ENCODE assay signal across 25 mouse cellular contexts in the genomic region with DNA sequence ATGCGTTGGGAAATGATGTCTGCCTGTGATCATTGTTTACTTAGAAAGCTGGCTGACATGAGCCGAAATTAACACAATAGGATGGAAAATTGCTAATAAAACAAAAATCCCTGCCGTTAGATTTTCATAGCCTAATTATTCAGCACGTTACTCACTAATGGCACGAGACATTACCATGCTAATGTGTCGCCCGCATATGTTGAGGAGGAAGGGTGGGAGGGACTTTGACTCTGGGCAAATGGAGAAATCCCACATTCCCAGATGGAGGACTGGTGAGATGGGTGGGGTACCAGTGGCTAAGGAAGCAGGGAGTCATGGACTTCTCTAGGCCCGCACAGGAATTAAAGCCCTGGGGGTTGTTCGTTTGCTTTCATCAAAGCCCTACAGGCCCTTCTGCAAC.
DNase-seq lines count a peak whose midpoint lies in the region; ATAC-seq lines count a peak whose summit lies in the region.
"Had no signal": no experiment of that assay in that cellular context is flagged by ENCODE, and none has a peak within 500 bp of the region (broad histone marks: within the 10 kb centered on the region; RNA-seq: fewer than 3 reads in every experiment).

No protein-coding gene starts in this region.

- H3K4me3 ChIP-seq in forebrain, embryonic 14.5 days (ENCODE audit: low read depth, low read length): no peak overlapping the region
- no peak overlapping the region for H3K4me3 ChIP-seq in forebrain, embryonic 12.5 days (replicated peaks)
- no peak overlapping the region for H3K4me3 ChIP-seq in midbrain, embryonic 14.5 days (replicated peaks; ENCODE audit: low read depth, low read length)
- no peak overlapping the region for H3K4me3 ChIP-seq in midbrain, embryonic 16.5 days (ENCODE audit: low read depth, low read length)
- no peak overlapping the region for H3K4me3 ChIP-seq in hindbrain, embryonic 14.5 days (replicated peaks; ENCODE audit: low read length)
- H3K4me3 ChIP-seq: embryonic facial prominence, embryonic 15.5 days; heart, embryonic 10.5 days; limb, embryonic 10.5 days; liver, embryonic 15.5 days; lung, embryonic 15.5 days; megakaryocyte, embryonic 14.5 days; midbrain, embryonic 15.5 days; myocyte; stomach, embryonic 15.5 days had no signal

- DNase-seq in forebrain, embryonic 14.5 days (ENCODE audit: low spot score): peak; percentile 49
- peak; percentile 21 for DNase-seq in midbrain, embryonic 14.5 days
- no peak for DNase-seq in hindbrain, embryonic 14.5 days (ENCODE audit: low spot score)
- DNase-seq in adrenal gland, postnatal 10 days: no peak
- DNase-seq: adrenal gland, postnatal 25 days; cerebellum, adult 11 months; gastrocnemius, postnatal 10 days; kidney, postnatal 25 days; liver; lung, postnatal 36 days; right cerebral cortex, postnatal 4 days; thymus, postnatal 36 days had no signal

- H3K9ac ChIP-seq in forebrain, embryonic 14.5 days (ENCODE audit: low read length): no peak overlapping the region
- H3K9ac ChIP-seq in forebrain, embryonic 12.5 days: no peak overlapping the region
- no peak overlapping the region for H3K9ac ChIP-seq in midbrain, embryonic 14.5 days (replicated peaks; ENCODE audit: low read length)
- H3K9ac ChIP-seq in midbrain, embryonic 16.5 days (ENCODE audit: low read depth, low read length): no peak overlapping the region
- no peak overlapping the region for H3K9ac ChIP-seq in hindbrain, embryonic 14.5 days
- H3K9ac ChIP-seq: embryonic facial prominence, embryonic 15.5 days; liver, embryonic 15.5 days; lung, embryonic 15.5 days; midbrain, embryonic 15.5 days; stomach, embryonic 15.5 days had no signal

- H3K9me3 ChIP-seq in forebrain, embryonic 14.5 days (replicated peaks; ENCODE audit: control insufficient read depth, low read length): no peaks in the 10 kb centered on the region
- no peaks in the 10 kb centered on the region for H3K9me3 ChIP-seq in forebrain, embryonic 12.5 days
- H3K9me3 ChIP-seq in midbrain, embryonic 14.5 days (ENCODE audit: control insufficient read depth, low read length): no peaks in the 10 kb centered on the region
- no peaks in the 10 kb centered on the region for H3K9me3 ChIP-seq in midbrain, embryonic 16.5 days (replicated peaks; ENCODE audit: control insufficient read depth, low read length, poor library complexity, severe bottlenecking)
- no peaks in the 10 kb centered on the region for H3K9me3 ChIP-seq in hindbrain, embryonic 14.5 days (ENCODE audit: control insufficient read depth, low read length)
- H3K9me3 ChIP-seq: embryonic facial prominence, embryonic 15.5 days; heart, embryonic 10.5 days; limb, embryonic 10.5 days; liver, embryonic 15.5 days; lung, embryonic 15.5 days; megakaryocyte, embryonic 14.5 days; midbrain, embryonic 15.5 days; stomach, embryonic 15.5 days had no signal

- H3K4me1 ChIP-seq in forebrain, embryonic 14.5 days (ENCODE audit: control insufficient read depth, insufficient read depth, low read length): peaks cover 16% of the 10 kb centered on the region
- peaks cover 19% of the 10 kb centered on the region for H3K4me1 ChIP-seq in forebrain, embryonic 12.5 days
- 0 out of 2 replicates have a peak, but pooled peaks cover 4% of the 10 kb centered on the region for H3K4me1 ChIP-seq in midbrain, embryonic 14.5 days (ENCODE audit: control insufficient read depth, insufficient read depth, low read length)
- H3K4me1 ChIP-seq in midbrain, embryonic 16.5 days (ENCODE audit: control insufficient read depth, insufficient read depth, low read length): peaks cover 5% of the 10 kb centered on the region; the same call in 1 of the 2 replicates
- H3K4me1 ChIP-seq in hindbrain, embryonic 14.5 days (replicated peaks; ENCODE audit: control insufficient read depth, insufficient read depth, low read length): 0 out of 2 replicates have a peak, but pooled peaks cover 11% of the 10 kb centered on the region
- H3K4me1 ChIP-seq: embryonic facial prominence, embryonic 15.5 days; limb, embryonic 10.5 days; liver, embryonic 15.5 days; lung, embryonic 15.5 days; stomach, embryonic 15.5 days had no signal

- H3K27me3 ChIP-seq in forebrain, embryonic 14.5 days (replicated peaks; ENCODE audit: control insufficient read depth, insufficient read depth, low read length): no peaks in the 10 kb centered on the region
- H3K27me3 ChIP-seq in forebrain, embryonic 12.5 days: no peaks in the 10 kb centered on the region
- no peaks in the 10 kb centered on the region for H3K27me3 ChIP-seq in midbrain, embryonic 14.5 days (ENCODE audit: control insufficient read depth, insufficient read depth, low read length)
- no peaks in the 10 kb centered on the region for H3K27me3 ChIP-seq in midbrain, embryonic 16.5 days (ENCODE audit: control insufficient read depth, insufficient read depth, low read depth, low read length)
- H3K27me3 ChIP-seq in hindbrain, embryonic 14.5 days (ENCODE audit: control insufficient read depth, insufficient read depth, low read length): no peaks in the 10 kb centered on the region
- H3K27me3 ChIP-seq: embryonic facial prominence, embryonic 15.5 days; liver, embryonic 15.5 days; lung, embryonic 15.5 days; megakaryocyte, embryonic 14.5 days; midbrain, embryonic 15.5 days; stomach, embryonic 15.5 days had no signal

- no peaks in the 10 kb centered on the region for H3K36me3 ChIP-seq in forebrain, embryonic 14.5 days (ENCODE audit: control insufficient read depth, insufficient read depth, low read length)
- no peaks in the 10 kb centered on the region for H3K36me3 ChIP-seq in forebrain, embryonic 12.5 days (replicated peaks)
- H3K36me3 ChIP-seq in midbrain, embryonic 14.5 days (ENCODE audit: control insufficient read depth, insufficient read depth, low read length): no peaks in the 10 kb centered on the region
- H3K36me3 ChIP-seq in midbrain, embryonic 16.5 days (ENCODE audit: control insufficient read depth, insufficient read depth, low read length): no peaks in the 10 kb centered on the region
- H3K36me3 ChIP-seq in hindbrain, embryonic 14.5 days (replicated peaks; ENCODE audit: control insufficient read depth, insufficient read depth): no peaks in the 10 kb centered on the region
- H3K36me3 ChIP-seq: embryonic facial prominence, embryonic 15.5 days; heart, embryonic 10.5 days; limb, embryonic 10.5 days; liver, embryonic 15.5 days; lung, embryonic 15.5 days; midbrain, embryonic 15.5 days; stomach, embryonic 15.5 days had no signal

- H3K27ac ChIP-seq in forebrain, embryonic 14.5 days (ENCODE audit: low read depth, low read length): no peak overlapping the region; the same call in 1 of the 2 replicates
- no peak overlapping the region for H3K27ac ChIP-seq in forebrain, embryonic 12.5 days
- no peak overlapping the region for H3K27ac ChIP-seq in midbrain, embryonic 14.5 days (replicated peaks; ENCODE audit: low read depth, low read length)
- H3K27ac ChIP-seq in midbrain, embryonic 16.5 days (ENCODE audit: low read length): no peak overlapping the region
- no peak overlapping the region; the same call in none of the 2 replicates for H3K27ac ChIP-seq in hindbrain, embryonic 14.5 days
- H3K27ac ChIP-seq: embryonic facial prominence, embryonic 15.5 days; heart, embryonic 10.5 days; limb, embryonic 10.5 days; liver, embryonic 15.5 days; lung, embryonic 15.5 days; midbrain, embryonic 15.5 days; stomach, embryonic 15.5 days had no signal

- whole genome bisulfite sequencing in forebrain, embryonic 14.5 days: 37% methylated on average over 9 of the region's 9 CpGs
- WGBS in forebrain, embryonic 12.5 days: 53% methylated on average over 9 of the region's 9 CpGs
- 35% methylated on average over 9 of the region's 9 CpGs for WGBS in midbrain, embryonic 14.5 days
- WGBS in midbrain, embryonic 16.5 days: 39% methylated on average over 9 of the region's 9 CpGs
- WGBS in hindbrain, embryonic 14.5 days: 28% methylated on average over 9 of the region's 9 CpGs

- H3K4me2 ChIP-seq in forebrain, embryonic 14.5 days (ENCODE audit: low read length): no peak overlapping the region
- no peak overlapping the region for H3K4me2 ChIP-seq in forebrain, embryonic 12.5 days
- no peak overlapping the region for H3K4me2 ChIP-seq in midbrain, embryonic 14.5 days (ENCODE audit: low read length)
- no peak overlapping the region for H3K4me2 ChIP-seq in midbrain, embryonic 16.5 days (ENCODE audit: low read length)
- no peak overlapping the region for H3K4me2 ChIP-seq in hindbrain, embryonic 14.5 days (replicated peaks)
- H3K4me2 ChIP-seq: embryonic facial prominence, embryonic 15.5 days; liver, embryonic 15.5 days; lung, embryonic 15.5 days; midbrain, embryonic 15.5 days; stomach, embryonic 15.5 days had no signal

- ATAC-seq in forebrain, embryonic 14.5 days: peak; percentile 66
- ATAC-seq in forebrain, embryonic 12.5 days (ENCODE audit: low FRiP score): no peak
- ATAC-seq in midbrain, embryonic 14.5 days (ENCODE audit: low FRiP score, low TSS enrichment): no peak
- no peak for ATAC-seq in midbrain, embryonic 16.5 days
- peak; percentile 17; the same call in 1 of the 2 replicates for ATAC-seq in hindbrain, embryonic 14.5 days (ENCODE audit: low FRiP score)
- no peak for ATAC-seq in cerebellum, adult (ENCODE audit: insufficient number of reproducible peaks, low FRiP score, low TSS enrichment)
- ATAC-seq: intestine, embryonic 16.5 days; midbrain, embryonic 15.5 days had no signal

Comparison
In these comparisons a context has a peak if more than half of its experiments do, and no peak if none do; other contexts are left out.
1. ATAC-seq: peak in forebrain, embryonic 14.5 days (single experiment) and hindbrain, embryonic 14.5 days (single experiment); none in forebrain, embryonic 12.5 days (single experiment), midbrain, embryonic 14.5 days (single experiment), midbrain, embryonic 16.5 days (single experiment) and cerebellum, adult (single experiment).
2. DNase-seq: peak in forebrain, embryonic 14.5 days (single experiment) and midbrain, embryonic 14.5 days (single experiment); none in hindbrain, embryonic 14.5 days (single experiment) and adrenal gland, postnatal 10 days (single experiment).